Mouse (Mus musculus): ENCODE results near the gene Hadha. TPM values are rescaled to one million over a fixed set of nuclear protein-coding genes. Genes with fewer than 3 reads are reported as not detected.

Hadha gene
- polyA plus RNA-seq (2015; fragmentation: Nextera tagmentation; extraction: Ambion mirVana) = 142 and 163 TPM in 2 replicates

DNA sequence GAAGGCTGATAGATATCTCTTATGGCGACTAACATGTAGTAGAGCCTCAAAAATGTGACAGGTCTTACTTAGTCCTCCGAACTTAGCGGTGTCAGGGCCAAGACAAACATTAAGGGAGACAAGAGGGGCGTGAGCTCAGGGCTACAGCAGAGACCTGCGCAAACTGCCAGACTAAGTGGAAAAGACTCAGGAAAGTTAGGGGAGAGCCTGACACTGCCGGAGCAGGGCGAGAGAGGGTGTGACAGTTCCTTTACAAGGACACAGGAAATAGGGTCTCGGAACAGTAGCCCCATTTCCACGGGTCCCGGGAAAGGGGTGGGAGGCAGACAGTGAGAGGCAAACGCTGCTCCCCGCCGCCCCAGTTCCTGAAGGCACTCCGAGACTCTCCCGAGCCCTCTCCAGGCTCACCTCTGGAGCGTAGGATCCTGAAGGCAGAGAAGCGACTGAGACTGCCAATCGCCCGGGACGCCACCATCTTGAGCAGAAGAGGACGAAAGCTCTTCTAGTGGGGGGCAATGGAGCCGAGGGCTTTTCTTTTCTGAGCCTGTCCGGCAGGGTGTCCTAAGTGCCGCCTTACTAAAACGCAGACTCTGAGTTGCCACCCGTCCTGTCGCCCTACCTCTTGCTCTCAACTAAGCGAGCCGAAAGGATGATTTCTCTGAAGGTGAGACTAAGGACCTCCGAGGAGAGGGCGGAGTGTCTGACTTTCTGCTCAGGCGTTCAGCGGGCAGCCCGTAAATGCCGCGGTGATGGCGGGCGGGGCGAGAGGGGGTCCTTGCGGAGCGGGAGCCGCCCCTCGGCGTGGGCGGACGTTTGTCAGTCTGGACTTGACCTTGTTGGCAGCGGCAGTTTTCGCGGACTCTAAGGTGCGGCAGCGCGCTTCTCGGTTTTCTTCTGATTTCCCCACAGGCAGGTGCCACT is at the start of gene Hadha, which contains the start of gene Hadhb:
Gene Hadha (minus strand): TSS at position 689 of the 921 bp plus-strand sequence.
Gene Hadhb (plus strand): TSS at position 775 of the 921 bp plus-strand sequence.
- Histone ChIP-seq H3K36me3 (ENCODE audit: control insufficient read depth, insufficient read depth, low read length) (no peaks in the 10 kb centered on the region), H3K4me2 (ENCODE audit: low read depth, low read length) (peak within 1 kb of the TSS; percentile 81), H3K4me1 (replicated peaks; ENCODE audit: control insufficient read depth, insufficient read depth, low read length) (peaks cover 7% of the 10 kb centered on the region), H3K27me3 (ENCODE audit: control insufficient read depth, insufficient read depth, low read depth, low read length) (no peaks in the 10 kb centered on the region), H3K9me3 (ENCODE audit: control insufficient read depth, low read length) (no peaks in the 10 kb centered on the region), H3K27ac (ENCODE audit: low read length) (peak within 1 kb of the TSS; percentile 92), H3K9ac (ENCODE audit: low read length) (peak within 1 kb of the TSS; percentile 97), H3K4me3 (ENCODE audit: low read length) (peak within 1 kb of the TSS; percentile 98)
- peak; percentile 94 for ATAC-seq (ENCODE audit: low read depth)
- under 1% methylated on average over 53 of the region's 53 CpGs for whole genome bisulfite sequencing

DNA sequence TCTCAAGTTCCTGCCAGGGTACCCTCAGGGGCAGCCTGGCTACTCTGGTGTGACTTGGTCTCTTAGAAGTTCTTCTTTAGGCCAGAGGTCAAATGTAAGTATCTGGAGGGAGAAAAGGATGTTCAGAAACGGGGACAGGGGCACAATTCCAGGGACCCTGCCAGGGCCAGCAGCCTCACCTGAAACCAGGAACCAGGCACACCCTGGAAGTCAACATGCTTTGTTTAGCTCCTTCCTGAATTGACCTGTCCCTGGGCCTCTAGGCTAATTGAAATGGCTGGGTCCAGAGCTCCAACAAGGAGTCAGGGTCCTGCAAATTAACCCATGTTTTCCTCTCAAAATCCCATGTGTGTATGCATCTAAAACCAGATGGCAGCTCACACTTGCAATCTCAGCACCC is 49.5 kb upstream of the Hadha start:
- Histone ChIP-seq H3K36me3 (ENCODE audit: control insufficient read depth, insufficient read depth, low read length) (no peaks in the 10 kb centered on the region), H3K4me2 (ENCODE audit: low read depth, low read length) (no peak overlapping the region), H3K27ac (ENCODE audit: low read length) (no peak overlapping the region), H3K4me3 (ENCODE audit: low read length) (no peak overlapping the region), H3K9me3 (ENCODE audit: control insufficient read depth, low read length) (no peaks in the 10 kb centered on the region), H3K27me3 (ENCODE audit: control insufficient read depth, insufficient read depth, low read depth, low read length) (no peaks in the 10 kb centered on the region), H3K4me1 (replicated peaks; ENCODE audit: control insufficient read depth, insufficient read depth, low read length) (0 out of 2 replicates have a peak, but pooled peaks cover 2% of the 10 kb centered on the region), H3K9ac (ENCODE audit: low read length) (no peak overlapping the region)
- no peak for ATAC-seq (ENCODE audit: low read depth)
- whole genome bisulfite sequencing = 43% methylated on average over 1 of the region's 1 CpGs

DNA sequence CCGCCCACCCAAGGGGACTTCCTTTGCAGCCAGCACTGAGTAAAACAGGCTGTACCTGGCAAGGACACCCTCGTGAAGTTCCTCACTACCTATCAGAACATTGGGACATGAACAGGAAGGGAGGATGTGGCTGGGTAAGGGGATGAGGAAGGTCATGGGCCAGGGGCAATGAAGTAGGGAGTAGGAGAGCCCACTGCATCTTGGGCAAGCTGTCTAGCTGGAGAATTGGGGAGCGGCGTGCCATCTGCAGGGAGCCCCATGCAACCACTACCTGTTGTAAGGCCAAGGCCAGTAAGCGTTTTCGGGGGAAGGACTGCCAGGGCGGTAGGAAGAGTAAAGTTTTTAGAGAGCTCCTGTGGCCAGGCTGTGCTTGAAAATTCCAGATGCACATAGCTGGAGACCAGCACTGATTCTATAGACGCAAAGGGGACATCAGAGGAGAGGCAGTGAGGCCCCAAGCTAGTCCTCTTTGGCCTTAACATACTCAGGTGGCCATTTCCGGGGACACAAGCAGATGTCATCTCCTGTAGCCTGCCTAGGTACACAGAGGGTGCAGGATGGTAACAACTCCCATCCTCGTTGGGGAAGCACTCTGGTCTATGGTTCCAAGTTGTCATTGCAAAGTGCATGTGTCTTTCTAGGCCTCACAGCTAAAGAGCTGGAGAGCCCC is 48.4 kb upstream of the Hadha start:
- no peak overlapping the region for H3K9ac ChIP-seq (ENCODE audit: low read length)
- H3K4me1 ChIP-seq (replicated peaks; ENCODE audit: control insufficient read depth, insufficient read depth, low read length) = 0 out of 2 replicates have a peak, but pooled peaks cover 2% of the 10 kb centered on the region
- H3K4me2 ChIP-seq (ENCODE audit: low read depth, low read length) = no peak overlapping the region
- no peaks in the 10 kb centered on the region for H3K27me3 ChIP-seq (ENCODE audit: control insufficient read depth, insufficient read depth, low read depth, low read length)
- no peak overlapping the region for H3K4me3 ChIP-seq (ENCODE audit: low read length)
- no peak for ATAC-seq (ENCODE audit: low read depth)
- no peaks in the 10 kb centered on the region for H3K9me3 ChIP-seq (ENCODE audit: control insufficient read depth, low read length)
- H3K27ac ChIP-seq (ENCODE audit: low read length) = no peak overlapping the region
- 70% methylated on average over 10 of the region's 10 CpGs for WGBS
- no peaks in the 10 kb centered on the region for H3K36me3 ChIP-seq (ENCODE audit: control insufficient read depth, insufficient read depth, low read length)

DNA sequence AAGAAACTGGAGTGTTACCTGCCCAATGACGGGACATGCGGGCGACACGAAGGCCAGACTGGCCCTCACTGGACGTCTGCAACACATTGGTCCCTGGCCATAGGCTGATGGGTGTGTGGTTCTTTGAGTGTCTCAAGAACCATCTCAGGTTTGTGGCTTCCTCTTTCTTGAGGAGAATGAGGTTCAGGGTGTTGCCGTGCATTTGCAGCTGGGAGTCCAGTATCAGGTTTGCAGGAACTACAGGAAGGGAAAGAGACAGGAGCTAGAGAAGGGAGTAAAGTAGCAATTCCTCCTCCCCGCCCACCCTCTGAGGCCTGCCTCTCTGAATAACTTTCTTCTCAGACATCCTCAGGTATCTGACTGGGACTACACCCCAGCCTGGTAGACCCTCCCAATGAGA is 47.3 kb upstream of the Hadha start:
- H3K27me3 ChIP-seq (ENCODE audit: control insufficient read depth, insufficient read depth, low read depth, low read length) = no peaks in the 10 kb centered on the region
- H3K4me3 ChIP-seq (ENCODE audit: low read length) = no peak overlapping the region
- WGBS = 77% methylated on average over 7 of the region's 7 CpGs
- no peak for ATAC-seq (ENCODE audit: low read depth)
- no peak overlapping the region for H3K27ac ChIP-seq (ENCODE audit: low read length)
- 0 out of 2 replicates have a peak, but pooled peaks cover 2% of the 10 kb centered on the region for H3K4me1 ChIP-seq (replicated peaks; ENCODE audit: control insufficient read depth, insufficient read depth, low read length)
- H3K9me3 ChIP-seq (ENCODE audit: control insufficient read depth, low read length) = no peaks in the 10 kb centered on the region
- no peaks in the 10 kb centered on the region for H3K36me3 ChIP-seq (ENCODE audit: control insufficient read depth, insufficient read depth, low read length)
- H3K9ac ChIP-seq (ENCODE audit: low read length) = no peak overlapping the region
- H3K4me2 ChIP-seq (ENCODE audit: low read depth, low read length) = no peak overlapping the region

DNA sequence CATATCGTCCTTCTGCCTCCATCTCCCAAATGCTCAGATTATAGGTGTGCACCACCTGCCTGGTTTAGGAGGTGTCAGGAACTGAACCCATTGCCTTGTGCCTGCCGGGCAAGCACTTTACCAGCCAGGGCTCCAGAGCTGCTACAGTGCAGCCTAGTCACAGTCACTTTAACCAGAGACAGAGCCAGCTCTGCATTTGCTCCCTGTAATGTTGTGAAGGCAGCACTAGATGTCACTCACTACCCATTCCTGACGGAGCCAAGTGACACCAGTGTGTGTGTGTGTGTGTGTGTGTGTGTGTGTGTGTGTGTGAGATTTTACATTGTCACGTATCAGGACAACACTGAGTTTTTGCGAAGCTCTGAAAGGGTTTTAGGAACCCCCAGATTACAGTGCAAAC is 46.6 kb upstream of the Hadha start:
- 0 out of 2 replicates have a peak, but pooled peaks cover 2% of the 10 kb centered on the region for H3K4me1 ChIP-seq (replicated peaks; ENCODE audit: control insufficient read depth, insufficient read depth, low read length)
- H3K9ac ChIP-seq (ENCODE audit: low read length) = no peak overlapping the region
- H3K36me3 ChIP-seq (ENCODE audit: control insufficient read depth, insufficient read depth, low read length) = no peaks in the 10 kb centered on the region
- no peak overlapping the region for H3K27ac ChIP-seq (ENCODE audit: low read length)
- no peaks in the 10 kb centered on the region for H3K9me3 ChIP-seq (ENCODE audit: control insufficient read depth, low read length)
- no peaks in the 10 kb centered on the region for H3K27me3 ChIP-seq (ENCODE audit: control insufficient read depth, insufficient read depth, low read depth, low read length)
- ATAC-seq (ENCODE audit: low read depth) = peak; percentile 44
- WGBS = 45% methylated on average over 5 of the region's 5 CpGs
- no peak overlapping the region for H3K4me2 ChIP-seq (ENCODE audit: low read depth, low read length)
- H3K4me3 ChIP-seq (ENCODE audit: low read length) = no peak overlapping the region

DNA sequence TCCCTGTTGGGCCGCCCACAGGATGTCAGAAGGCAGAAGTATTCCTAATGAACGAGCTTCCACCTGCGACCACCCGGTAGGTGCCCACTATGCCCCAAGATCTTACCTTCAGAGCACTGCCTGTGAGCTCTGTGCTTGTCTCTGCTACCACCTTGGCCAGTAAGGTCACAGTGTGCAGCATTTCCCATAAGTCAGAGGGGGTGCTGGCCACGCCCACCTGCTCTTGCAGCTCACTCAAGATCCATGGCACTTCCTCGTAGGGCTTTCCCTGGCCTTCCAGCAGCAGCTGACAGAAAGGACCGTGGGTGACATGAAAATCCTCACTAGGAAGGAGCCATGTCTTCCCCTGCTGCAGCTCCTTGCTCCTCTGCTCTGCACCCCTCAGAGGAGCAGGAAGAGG is 43.3 kb upstream of the Hadha start:
- Histone ChIP-seq H3K9me3 (ENCODE audit: control insufficient read depth, low read length) (no peaks in the 10 kb centered on the region), H3K4me1 (replicated peaks; ENCODE audit: control insufficient read depth, insufficient read depth, low read length) (0 out of 2 replicates have a peak, but pooled peaks cover 2% of the 10 kb centered on the region), H3K36me3 (ENCODE audit: control insufficient read depth, insufficient read depth, low read length) (no peaks in the 10 kb centered on the region), H3K9ac (ENCODE audit: low read length) (no peak overlapping the region), H3K4me2 (ENCODE audit: low read depth, low read length) (no peak overlapping the region), H3K27ac (ENCODE audit: low read length) (no peak overlapping the region), H3K4me3 (ENCODE audit: low read length) (no peak overlapping the region), H3K27me3 (ENCODE audit: control insufficient read depth, insufficient read depth, low read depth, low read length) (no peaks in the 10 kb centered on the region)
- WGBS = 55% methylated on average over 7 of the region's 7 CpGs
- peak; percentile 29; the same call in 1 of the 2 replicates for ATAC-seq (ENCODE audit: low read depth)

DNA sequence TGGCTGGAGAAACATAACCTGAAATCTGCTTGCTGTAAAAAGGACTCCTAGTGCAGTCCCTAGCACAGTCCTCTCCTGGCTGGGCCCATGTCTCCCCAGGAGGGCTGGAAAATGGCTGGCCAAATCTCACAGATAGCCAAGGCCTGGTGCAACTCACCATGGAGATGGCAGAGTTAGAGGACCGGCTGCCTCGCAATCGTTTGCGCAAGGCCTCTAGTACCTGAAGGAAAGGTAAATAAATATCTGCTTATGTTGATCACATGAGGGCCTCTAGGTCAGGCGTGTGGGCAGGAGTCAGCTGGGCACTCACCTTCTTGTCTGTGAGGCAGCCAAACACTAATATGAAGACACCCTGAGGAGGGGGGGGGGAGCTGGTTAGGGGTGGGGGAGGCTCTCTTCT is 40.4 kb upstream of the Hadha start:
- H3K9ac ChIP-seq (ENCODE audit: low read length) = no peak overlapping the region
- no peak overlapping the region for H3K4me2 ChIP-seq (ENCODE audit: low read depth, low read length)
- ATAC-seq (ENCODE audit: low read depth) = no peak
- no peak overlapping the region for H3K27ac ChIP-seq (ENCODE audit: low read length)
- WGBS = 68% methylated on average over 5 of the region's 5 CpGs
- no peaks in the 10 kb centered on the region for H3K36me3 ChIP-seq (ENCODE audit: control insufficient read depth, insufficient read depth, low read length)
- H3K4me1 ChIP-seq (replicated peaks; ENCODE audit: control insufficient read depth, insufficient read depth, low read length) = no peaks in the 10 kb centered on the region
- H3K27me3 ChIP-seq (ENCODE audit: control insufficient read depth, insufficient read depth, low read depth, low read length) = no peaks in the 10 kb centered on the region
- H3K9me3 ChIP-seq (ENCODE audit: control insufficient read depth, low read length) = no peaks in the 10 kb centered on the region
- H3K4me3 ChIP-seq (ENCODE audit: low read length) = no peak overlapping the region

DNA sequence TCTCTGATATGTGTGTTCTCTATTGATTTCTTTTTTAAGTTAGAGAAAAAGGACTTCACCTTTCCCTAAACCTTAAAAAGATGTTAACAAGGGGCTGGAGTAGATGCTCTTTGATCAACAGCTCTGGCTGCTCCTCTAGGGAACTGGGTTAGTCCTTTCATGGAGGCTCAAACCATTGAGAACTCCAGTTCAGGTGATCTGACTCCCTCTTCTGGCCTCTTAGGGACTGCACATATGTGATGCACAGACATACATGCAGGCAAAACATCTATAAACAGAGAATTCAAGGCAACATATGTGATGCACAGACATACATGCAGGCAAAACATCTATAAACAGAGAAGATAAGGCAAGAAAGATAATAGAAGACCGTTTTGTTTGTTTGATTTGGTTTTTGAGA is 37.5 kb upstream of the Hadha start:
- no peaks in the 10 kb centered on the region for H3K4me1 ChIP-seq (replicated peaks; ENCODE audit: control insufficient read depth, insufficient read depth, low read length)
- H3K27ac ChIP-seq (ENCODE audit: low read length) = no peak overlapping the region
- H3K4me3 ChIP-seq (ENCODE audit: low read length) = no peak overlapping the region
- H3K9ac ChIP-seq (ENCODE audit: low read length) = no peak overlapping the region
- no peaks in the 10 kb centered on the region for H3K27me3 ChIP-seq (ENCODE audit: control insufficient read depth, insufficient read depth, low read depth, low read length)
- H3K36me3 ChIP-seq (ENCODE audit: control insufficient read depth, insufficient read depth, low read length) = no peaks in the 10 kb centered on the region
- 64% methylated on average over 1 of the region's 1 CpGs for WGBS
- H3K4me2 ChIP-seq (ENCODE audit: low read depth, low read length) = no peak overlapping the region
- no peaks in the 10 kb centered on the region for H3K9me3 ChIP-seq (ENCODE audit: control insufficient read depth, low read length)
- no peak for ATAC-seq (ENCODE audit: low read depth)
